Mouse (Mus musculus) heart, embryonic 14.5 days (tissue): ENCODE results near the gene Cd163. TPM values are rescaled to one million over a fixed set of nuclear protein-coding genes. Genes with fewer than 3 reads are reported as not detected.
"Not testable (repeated sequence)": the region's sequence is repeated elsewhere in the genome, so short reads cannot be mapped to it uniquely, and the experiment has no call there.

Experiments used
- ATAC-seq: fragments of 200-750 bp; cut with Nextera tagmentation; 2 replicates; pipeline ENCODE4 v1.8.0; 2017; ENCODE audit warnings: low read depth, moderate TSS enrichment; ENCODE audit not compliant: insufficient number of reproducible peaks, insufficient read depth, low FRiP score
- H3K27ac ChIP-seq, 2 experiments: fragments of 200-500 bp in 1 of 2; fragments of 300-500 bp in 1 of 2; sonication (generic) in 1 of 2; replicated peaks in 1 of 2; 2 replicates each; pipeline ENCODE4 v1.5.1; 2012 to 2014; ENCODE audit warnings: low read depth in 2 of 2, low read length in 2 of 2, control low read depth in 1 of 2, mild to moderate bottlenecking in 1 of 2, mixed read lengths in 1 of 2; ENCODE audit not compliant: control insufficient read depth in 1 of 2, insufficient read depth in 1 of 2
- H3K27me3 ChIP-seq: fragments of 300-500 bp; sonication (generic); 2 replicates; pipeline ENCODE4 v1.6.1; 2014; ENCODE audit warnings: mild to moderate bottlenecking, low read length, control low read depth; ENCODE audit not compliant: control insufficient read depth, insufficient read depth
- H3K36me3 ChIP-seq: fragments of 300-500 bp; sonication (generic); 2 replicates; pipeline ENCODE4 v1.6.1; 2014; ENCODE audit warnings: mild to moderate bottlenecking, control low read depth, low read length, mixed read lengths; ENCODE audit not compliant: control insufficient read depth, insufficient read depth
- H3K4me1 ChIP-seq, 2 experiments: fragments of 200-500 bp in 1 of 2; fragments of 300-500 bp in 1 of 2; sonication (generic) in 1 of 2; 2 replicates each; pipeline ENCODE4 v1.6.1; 2012 to 2014; ENCODE audit warnings: low read length in 2 of 2, control low read depth in 1 of 2, mixed read lengths in 1 of 2; ENCODE audit not compliant: control insufficient read depth in 2 of 2, insufficient read depth in 2 of 2
- H3K4me2 ChIP-seq: fragments of 300-500 bp; sonication (generic); 2 replicates; pipeline ENCODE4 v1.6.1; 2014; ENCODE audit warnings: mild to moderate bottlenecking, low read length
- H3K4me3 ChIP-seq, 2 experiments: fragments of 200-500 bp in 1 of 2; fragments of 300-500 bp in 1 of 2; sonication (generic) in 1 of 2; 2 replicates each; pipeline ENCODE4 v1.5.1; 2012 to 2014; ENCODE audit warnings: low read length in 2 of 2, mild to moderate bottlenecking in 2 of 2, control low read depth in 1 of 2, low read depth in 1 of 2, moderate library complexity in 1 of 2; ENCODE audit not compliant: control insufficient read depth in 1 of 2, insufficient read depth in 1 of 2
- H3K9ac ChIP-seq: fragments of 300-500 bp; sonication (generic); 2 replicates; pipeline ENCODE4 v1.6.1; 2014; ENCODE audit warnings: mild to moderate bottlenecking, low read length
- H3K9me3 ChIP-seq: fragments of 300-500 bp; sonication (generic); 2 replicates; pipeline ENCODE4 v1.6.1; 2016; ENCODE audit warnings: low read length, control low read depth; ENCODE audit not compliant: control insufficient read depth
- WGBS: fragments of 180-500 bp; shearing (Covaris S2); extraction: QIAGEN DNeasy Blood & Tissue Kit; methylation state at CpG from one replicate; pipeline ENCODE4 v1.1.7; 2014; 5-methylcytosine and 5-hydroxymethylcytosine counted together
- polyA plus RNA-seq: library from polyadenylated mRNA; unstranded; fragments of >200 nt; fragmentation: Nextera tagmentation; extraction: Ambion mirVana; gene quantifications from 2 replicates; pipeline ENCODE4 v1.2.1, GENCODE M21; 2014

Gene Cd163
- polyA plus RNA-seq, 1 experiment from 2014 or later: 0.12 TPM

DNA sequence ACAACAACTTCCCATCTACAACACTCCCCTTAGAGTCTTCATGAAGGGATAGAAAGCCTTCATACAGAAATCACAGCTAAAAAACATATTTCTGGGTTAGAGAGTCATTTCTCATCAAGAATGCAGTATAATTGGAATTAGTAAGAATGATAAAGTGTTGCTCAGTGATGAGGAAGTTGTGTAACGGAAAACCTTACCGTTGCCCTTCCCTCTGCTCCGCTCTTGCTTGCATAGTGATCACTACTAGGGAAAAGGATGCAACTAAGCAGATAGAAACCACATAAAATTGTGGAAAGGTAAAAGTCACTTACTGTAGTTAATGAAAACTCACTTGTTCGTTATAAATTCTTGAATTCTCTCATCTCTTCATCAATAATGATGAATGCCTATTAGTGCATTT, 21.7 kb upstream of the Cd163 start:
- no peak for ATAC-seq
- 79% methylated on average over 4 of the region's 4 CpGs for WGBS

DNA sequence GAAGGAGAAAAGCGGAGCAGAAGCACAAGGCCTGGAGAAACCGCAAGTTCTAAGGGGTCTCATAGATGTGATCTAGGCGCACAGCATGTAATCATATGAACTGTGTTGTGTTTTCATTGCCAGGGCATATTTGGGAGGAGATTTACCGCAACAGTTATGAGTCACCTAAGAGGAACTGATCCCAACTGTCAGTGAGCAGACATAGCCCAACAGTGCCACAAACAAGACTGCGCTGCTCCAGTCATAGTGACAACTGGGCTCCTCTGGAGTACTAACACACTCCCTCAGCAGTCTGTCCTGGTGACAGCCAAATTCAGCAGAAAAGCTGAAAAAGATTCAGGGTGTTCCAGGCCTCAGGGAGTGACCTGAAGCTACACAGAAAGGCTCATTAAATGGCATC, 7.1 kb upstream of the Cd163 start:
- not testable (repeated sequence) for H3K9ac ChIP-seq, H3K27ac ChIP-seq, H3K36me3 ChIP-seq, H3K9me3 ChIP-seq, H3K4me3 ChIP-seq, ATAC-seq, H3K4me1 ChIP-seq, H3K27me3 ChIP-seq, H3K4me2 ChIP-seq
- 85% methylated on average over 4 of the region's 5 CpGs for WGBS

More for the DNA sequence above, 21.7 kb upstream of the Cd163 start:
- no peak overlapping the region for H3K9ac ChIP-seq
- H3K4me1 ChIP-seq: no peaks in the 10 kb centered on the region
- H3K27ac ChIP-seq: no peak overlapping the region
- H3K9me3 ChIP-seq: no peaks in the 10 kb centered on the region
- H3K4me3 ChIP-seq: no peak overlapping the region
- H3K4me2 ChIP-seq: no peak overlapping the region
- no peaks in the 10 kb centered on the region for H3K27me3 ChIP-seq
- no peaks in the 10 kb centered on the region for H3K36me3 ChIP-seq

DNA sequence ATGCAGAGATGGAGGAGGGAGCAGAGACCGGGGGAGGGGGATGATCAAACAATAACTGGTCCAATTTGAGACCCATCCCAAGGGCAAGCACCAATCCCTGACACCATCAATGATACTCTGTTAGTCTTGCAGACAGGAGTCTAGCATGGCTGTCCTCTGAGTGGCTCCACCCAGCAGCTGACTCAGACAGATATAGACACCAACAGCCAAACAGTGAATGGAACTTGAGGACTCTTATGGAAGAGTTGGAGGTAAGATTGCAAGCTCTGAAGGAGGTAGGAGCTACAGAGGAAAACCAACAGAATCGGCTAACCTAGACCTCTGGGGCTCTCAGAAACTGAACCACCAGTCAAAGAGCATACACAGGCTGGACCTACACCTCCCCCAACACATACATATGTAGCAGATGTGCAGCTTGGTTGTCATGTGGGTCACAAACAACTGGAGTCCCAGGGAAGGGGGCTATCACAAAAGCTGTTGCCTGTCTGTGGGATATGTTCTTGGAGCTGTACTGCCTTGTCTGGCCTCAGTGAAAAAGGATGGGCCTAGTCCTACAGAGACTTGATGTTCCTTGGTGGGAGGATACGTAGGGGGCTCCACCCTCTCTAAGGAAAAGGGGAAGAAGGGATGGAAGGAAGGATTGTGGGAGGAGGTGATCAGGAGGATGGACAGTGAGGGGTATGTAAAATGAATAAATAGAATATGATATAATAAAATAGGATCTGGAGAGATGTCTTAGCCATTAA, 2.8 kb upstream of the Cd163 start:
- H3K27me3 ChIP-seq: no peaks in the 10 kb centered on the region
- H3K4me2 ChIP-seq: no peak overlapping the region
- H3K4me1 ChIP-seq: no peaks in the 10 kb centered on the region
- WGBS: 67% methylated on average over 3 of the region's 3 CpGs
- no peak overlapping the region for H3K9ac ChIP-seq
- no peaks in the 10 kb centered on the region for H3K9me3 ChIP-seq
- no peaks in the 10 kb centered on the region for H3K36me3 ChIP-seq
- no peak overlapping the region for H3K27ac ChIP-seq
- ATAC-seq: no peak
- H3K4me3 ChIP-seq: no peak overlapping the region

DNA sequence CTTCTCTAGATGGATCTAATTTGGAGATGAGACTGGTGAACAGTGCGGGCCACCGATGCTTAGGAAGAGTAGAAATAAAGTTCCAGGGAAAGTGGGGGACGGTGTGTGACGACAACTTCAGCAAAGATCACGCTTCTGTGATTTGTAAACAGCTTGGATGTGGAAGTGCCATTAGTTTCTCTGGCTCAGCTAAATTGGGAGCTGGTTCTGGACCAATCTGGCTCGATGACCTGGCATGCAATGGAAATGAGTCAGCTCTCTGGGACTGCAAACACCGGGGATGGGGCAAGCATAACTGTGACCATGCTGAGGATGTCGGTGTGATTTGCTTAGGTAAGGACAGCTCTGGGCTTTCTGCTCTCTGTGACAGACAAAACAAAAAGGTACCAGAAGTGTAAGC, 4.5 kb downstream of the Cd163 start:
- no peak overlapping the region for H3K9ac ChIP-seq
- H3K4me3 ChIP-seq: no peak overlapping the region
- H3K9me3 ChIP-seq: 0 out of 2 replicates have a peak, but pooled peaks cover 2% of the 10 kb centered on the region
- H3K36me3 ChIP-seq: no peaks in the 10 kb centered on the region
- 75% methylated on average over 8 of the region's 8 CpGs for WGBS
- no peaks in the 10 kb centered on the region for H3K27me3 ChIP-seq
- ATAC-seq: no peak
- H3K4me2 ChIP-seq: no peak overlapping the region
- no peaks in the 10 kb centered on the region for H3K4me1 ChIP-seq
- no peak overlapping the region for H3K27ac ChIP-seq

DNA sequence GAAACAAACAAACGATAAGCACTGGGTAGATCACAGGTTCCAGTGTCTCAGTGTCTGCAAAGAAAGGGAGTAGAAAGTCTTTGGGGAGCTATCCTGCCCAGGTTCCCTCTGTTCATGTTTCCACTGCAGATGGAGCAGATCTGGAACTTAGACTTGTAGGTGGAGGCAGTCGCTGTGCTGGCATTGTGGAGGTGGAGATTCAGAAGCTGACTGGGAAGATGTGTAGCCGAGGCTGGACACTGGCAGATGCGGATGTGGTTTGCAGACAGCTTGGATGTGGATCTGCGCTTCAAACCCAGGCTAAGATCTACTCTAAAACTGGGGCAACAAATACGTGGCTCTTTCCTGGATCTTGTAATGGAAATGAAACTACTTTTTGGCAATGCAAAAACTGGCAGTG, 7.8 kb downstream of the Cd163 start:
- no peaks in the 10 kb centered on the region for H3K27me3 ChIP-seq
- H3K9me3 ChIP-seq: 0 out of 2 replicates have a peak, but pooled peaks cover 2% of the 10 kb centered on the region
- no peak overlapping the region for H3K4me2 ChIP-seq
- no peak for ATAC-seq
- 80% methylated on average over 6 of the region's 6 CpGs for WGBS
- no peak overlapping the region for H3K9ac ChIP-seq
- no peaks in the 10 kb centered on the region for H3K4me1 ChIP-seq
- no peak overlapping the region for H3K4me3 ChIP-seq
- H3K36me3 ChIP-seq: no peaks in the 10 kb centered on the region
- no peak overlapping the region for H3K27ac ChIP-seq

DNA sequence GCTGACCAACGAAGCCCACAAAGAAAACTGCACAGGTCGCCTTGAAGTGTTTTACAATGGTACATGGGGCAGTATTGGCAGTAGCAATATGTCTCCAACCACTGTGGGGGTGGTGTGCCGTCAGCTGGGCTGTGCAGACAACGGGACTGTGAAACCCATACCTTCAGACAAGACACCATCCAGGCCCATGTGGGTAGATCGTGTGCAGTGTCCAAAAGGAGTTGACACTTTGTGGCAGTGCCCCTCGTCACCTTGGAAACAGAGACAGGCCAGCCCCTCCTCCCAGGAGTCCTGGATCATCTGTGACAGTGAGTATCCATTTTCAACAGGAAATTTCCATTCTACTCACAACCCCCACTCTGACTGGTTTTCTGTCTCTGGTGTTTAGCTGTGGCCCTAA, 15.9 kb downstream of the Cd163 start:
- no peak overlapping the region for H3K4me3 ChIP-seq
- H3K27ac ChIP-seq: no peak overlapping the region
- ATAC-seq: no peak
- no peaks in the 10 kb centered on the region for H3K36me3 ChIP-seq
- H3K4me2 ChIP-seq: no peak overlapping the region
- H3K9me3 ChIP-seq: no peaks in the 10 kb centered on the region
- H3K27me3 ChIP-seq: no peaks in the 10 kb centered on the region
- H3K9ac ChIP-seq: no peak overlapping the region
- H3K4me1 ChIP-seq: no peaks in the 10 kb centered on the region
- 54% methylated on average over 6 of the region's 6 CpGs for WGBS

DNA sequence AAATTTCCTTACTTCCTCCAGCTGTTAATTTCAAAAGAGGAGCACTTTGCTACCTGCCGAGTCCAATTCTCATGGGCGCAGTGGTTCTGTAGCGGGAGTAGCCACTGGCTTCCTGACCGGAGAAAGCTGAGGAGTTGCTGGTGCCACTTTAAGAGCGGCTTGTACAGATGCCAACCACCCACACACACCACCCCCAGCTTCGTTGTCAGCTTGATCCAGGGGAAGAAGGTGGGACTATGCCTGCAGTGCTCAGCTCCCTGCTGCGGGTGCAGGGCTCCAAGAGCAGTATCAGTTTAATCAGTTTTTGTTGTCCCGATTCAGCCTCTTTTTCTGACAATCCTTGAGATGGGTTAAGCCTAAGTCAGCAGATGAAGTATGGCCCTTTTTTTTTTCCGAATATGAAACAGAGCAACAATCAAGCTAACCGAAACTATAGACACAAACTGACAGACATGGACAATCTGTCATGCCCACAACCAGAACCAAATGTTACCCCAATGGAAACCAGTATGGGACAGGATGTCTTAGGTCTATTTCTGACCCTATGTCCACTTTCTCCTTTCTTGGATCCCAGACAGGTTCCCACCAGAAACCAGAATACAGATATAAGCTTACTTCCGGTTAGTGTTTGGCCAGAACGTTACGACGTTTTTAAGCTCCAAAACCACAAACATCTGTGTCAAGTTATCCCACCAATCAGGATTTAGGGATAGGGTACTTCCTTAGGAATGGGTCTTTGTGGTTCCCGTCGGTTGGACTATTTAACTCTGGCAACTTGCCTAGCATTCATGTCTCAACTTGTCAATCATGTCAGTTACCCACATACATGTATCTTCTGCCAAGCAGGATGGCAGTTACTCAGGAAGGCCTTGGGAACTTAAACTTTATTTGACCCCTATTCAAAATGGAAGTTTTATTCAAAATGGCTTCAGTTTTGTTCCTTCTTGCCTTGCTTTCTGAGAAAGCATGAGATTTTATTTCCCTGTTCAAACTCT, 17.3 kb downstream of the Cd163 start:
- Histone ChIP-seq H3K4me2 (no peak overlapping the region), H3K4me3 (no peak overlapping the region), H3K4me1 (no peaks in the 10 kb centered on the region), H3K9me3 (no peaks in the 10 kb centered on the region), H3K27ac (no peak overlapping the region), H3K9ac (no peak overlapping the region), H3K27me3 (no peaks in the 10 kb centered on the region), H3K36me3 (no peaks in the 10 kb centered on the region)
- 76% methylated on average over 16 of the region's 16 CpGs for WGBS
- no peak for ATAC-seq
